Mouse (Mus musculus) frontal cortex, postnatal 14 days (tissue): ENCODE results near the gene Fam234a.
"Not testable (repeated sequence)": the region's sequence is repeated elsewhere in the genome, so short reads cannot be mapped to it uniquely, and the experiment has no call there.

Experiments
- DNase-seq, 2 experiments: peaks; one replicate each; pipeline ENCODE4 v3.0.0; 2022; ENCODE audit warnings: low spot score in 2 of 2

Fam234a gene

DNA sequence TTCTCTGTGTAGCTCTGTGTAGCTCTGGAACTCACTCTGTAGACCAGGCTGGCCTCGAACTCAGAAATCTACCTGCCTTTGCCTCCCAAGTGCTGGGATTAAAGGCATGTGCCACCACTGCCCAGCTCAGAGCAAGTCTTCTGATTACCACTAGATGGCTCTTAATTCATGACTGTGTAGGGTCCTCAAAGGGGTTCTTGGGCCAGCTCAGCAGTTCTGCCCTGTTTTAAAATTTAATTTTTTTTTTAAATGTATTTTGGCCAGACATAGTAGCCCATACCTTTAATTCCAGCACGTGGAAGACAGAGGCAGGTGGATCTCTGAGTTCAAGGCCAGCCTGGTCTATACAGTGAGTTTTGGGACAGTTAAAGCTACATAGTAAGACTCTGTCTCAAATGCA is 68.8 kb downstream of the Fam234a start:
- not testable (repeated sequence) for DNase-seq

DNA sequence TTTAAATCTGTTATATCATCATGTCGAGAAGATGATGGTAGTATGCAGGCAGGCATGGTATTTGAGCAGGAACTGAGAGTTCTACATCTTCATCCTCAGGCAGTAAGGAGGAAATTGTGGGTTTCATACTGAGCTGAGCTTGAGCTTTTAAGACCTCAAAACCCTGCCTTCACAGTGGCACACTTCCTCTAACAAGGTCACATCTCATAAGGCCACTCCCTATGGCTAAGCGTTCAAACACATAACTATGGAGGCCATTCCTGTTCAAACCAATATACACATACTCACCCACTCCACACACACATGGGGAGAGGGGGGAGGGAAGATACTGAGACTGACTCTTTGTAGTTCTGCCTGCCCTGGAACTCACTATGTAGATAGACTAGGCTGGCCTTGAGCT is 76.0 kb downstream of the Fam234a start:
- no peak for DNase-seq

DNA sequence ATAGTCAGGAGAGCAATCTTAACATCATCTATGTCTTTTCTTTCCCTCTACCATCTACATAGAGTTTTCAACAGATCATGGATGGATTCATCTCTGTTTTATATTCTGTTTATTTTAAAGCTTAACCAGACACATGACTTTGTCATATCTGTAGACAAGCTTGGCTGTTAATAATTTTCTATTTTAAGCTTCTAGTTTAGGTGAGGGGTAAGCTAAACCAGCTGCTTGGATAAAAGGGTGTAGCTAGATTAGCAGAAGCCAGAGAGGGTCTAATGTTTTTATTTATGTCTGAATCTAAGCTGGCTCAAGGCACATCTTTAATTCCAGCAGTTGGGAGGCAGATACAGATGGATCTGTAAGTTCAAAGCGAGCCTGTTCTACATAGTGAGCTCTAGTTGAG is 81.3 kb downstream of the Fam234a start:
- no peak for DNase-seq
